Mouse (Mus musculus) ES-Bruce4 (cell line): Measurements from ENCODE around the gene Slc2a1. TPM values are rescaled to one million over a fixed set of nuclear protein-coding genes. Genes with fewer than 3 reads are reported as not detected.

Experiments
- H3K27ac ChIP-seq: 2 replicates; pipeline ENCODE4 v1.5.1; 2012; ENCODE audit warnings: low read length, inconsistent platforms; ENCODE audit not compliant: insufficient read depth
- H3K27me3 ChIP-seq: 2 replicates; pipeline ENCODE4 v1.6.1; 2012; ENCODE audit warnings: mild to moderate bottlenecking, low read length, inconsistent platforms; ENCODE audit not compliant: control insufficient read depth, poor library complexity, insufficient read depth, severe bottlenecking
- H3K36me3 ChIP-seq: 2 replicates; pipeline ENCODE4 v1.6.1; 2012; ENCODE audit warnings: inconsistent platforms, mild to moderate bottlenecking, low read length, moderate library complexity; ENCODE audit not compliant: control insufficient read depth, poor library complexity, insufficient read depth, severe bottlenecking
- H3K4me1 ChIP-seq: one replicate; pipeline ENCODE4 v1.8.1; 2011; ENCODE audit warnings: low read length; ENCODE audit not compliant: control insufficient read depth, insufficient read depth
- H3K4me3 ChIP-seq: 2 replicates; pipeline ENCODE4 v1.5.1; 2011; ENCODE audit warnings: low read depth, mild to moderate bottlenecking, low read length
- H3K9ac ChIP-seq: 2 replicates; pipeline ENCODE4 v1.6.1; 2012; ENCODE audit warnings: low read depth, mild to moderate bottlenecking, inconsistent platforms; ENCODE audit not compliant: poor library complexity, severe bottlenecking
- H3K9me3 ChIP-seq: replicated peaks from 2 replicates; pipeline ENCODE4 v1.6.1; 2012; ENCODE audit warnings: mild to moderate bottlenecking, low read length, inconsistent platforms; ENCODE audit not compliant: control insufficient read depth, poor library complexity, insufficient read depth, severe bottlenecking
- CTCF ChIP-seq: IDR thresholded peaks from one replicate; pipeline ENCODE4 v1.8.1; 2011; ENCODE audit warnings: low read depth, low read length
- EP300 ChIP-seq: IDR thresholded peaks from 2 replicates; pipeline ENCODE4 v1.6.1; 2011; ENCODE audit warnings: low read depth, low read length; ENCODE audit not compliant: insufficient read depth
- POLR2A ChIP-seq: IDR thresholded peaks from one replicate; pipeline ENCODE4 v1.8.1; 2011; ENCODE audit warnings: low read length; ENCODE audit not compliant: insufficient read depth
- polyA plus RNA-seq: library from polyadenylated mRNA; stranded (reverse); fragments of >200 nt; gene quantifications from 2 replicates; pipeline ENCODE4 v1.2.4, GENCODE M21; 2011; ENCODE audit warnings: low read depth; ENCODE audit not compliant: missing spikeins, insufficient read depth, insufficient read length

The Slc2a1 gene
- polyA plus RNA-seq: 682 and 697 TPM in 2 replicates

DNA sequence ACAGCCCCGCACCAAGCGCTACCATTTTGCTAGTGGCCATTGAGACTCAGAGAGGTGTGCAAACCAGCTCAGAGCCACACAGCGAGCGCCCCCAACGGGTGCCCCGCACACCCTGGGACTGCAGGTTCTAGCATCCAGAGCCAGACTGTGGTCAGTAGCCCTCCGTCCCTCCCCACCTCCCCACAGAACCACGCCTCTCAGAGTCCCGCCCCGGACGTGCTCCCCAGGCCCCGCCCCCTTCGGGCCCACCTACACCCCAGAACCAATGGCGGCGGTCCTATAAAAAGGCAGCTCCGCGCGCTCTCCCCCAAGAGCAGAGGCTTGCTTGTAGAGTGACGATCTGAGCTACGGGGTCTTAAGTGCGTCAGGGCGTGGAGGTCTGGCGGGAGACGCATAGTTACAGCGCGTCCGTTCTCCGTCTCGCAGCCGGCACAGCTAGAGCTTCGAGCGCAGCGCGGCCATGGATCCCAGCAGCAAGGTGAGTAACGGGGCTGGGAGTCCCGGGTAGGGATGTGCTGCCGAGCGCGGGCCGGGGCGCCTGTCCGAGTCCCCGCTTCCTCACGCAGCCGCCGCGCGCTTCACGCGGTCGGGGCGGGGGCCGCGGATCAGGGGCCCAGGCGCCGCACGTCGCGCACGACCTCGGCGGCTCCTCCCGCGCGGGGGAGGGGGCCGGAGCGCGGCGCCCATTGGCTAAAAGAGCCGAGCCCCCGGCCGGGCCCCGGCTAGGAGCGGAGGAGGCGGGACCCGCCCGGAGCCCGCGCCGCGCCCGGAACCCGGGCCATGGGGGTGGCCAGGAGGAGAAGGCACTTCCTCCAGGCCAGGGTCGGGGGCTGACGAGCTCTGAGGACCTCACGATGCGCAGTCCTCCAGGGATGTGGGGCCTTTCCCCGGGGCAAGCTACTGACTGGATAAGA is at the start of gene Slc2a1:
TSS of gene Slc2a1 (plus strand) at position 217 of the 914 bp plus-strand sequence.
- Histone ChIP-seq H3K9me3 (no peaks in the 10 kb centered on the region), H3K4me1 (no peaks in the 10 kb centered on the region), H3K9ac (peak within 1 kb of the TSS; percentile 84), H3K27ac (peak within 1 kb of the TSS; percentile 85), H3K36me3 (peaks cover 13% of the 10 kb centered on the region), H3K4me3 (peak within 1 kb of the TSS; percentile 99), H3K27me3 (no peaks in the 10 kb centered on the region)
- peak; percentile 69 for TF ChIP-seq EP300
- TF ChIP-seq POLR2A: peak; percentile 99
- peak; percentile 74 for TF ChIP-seq CTCF

DNA sequence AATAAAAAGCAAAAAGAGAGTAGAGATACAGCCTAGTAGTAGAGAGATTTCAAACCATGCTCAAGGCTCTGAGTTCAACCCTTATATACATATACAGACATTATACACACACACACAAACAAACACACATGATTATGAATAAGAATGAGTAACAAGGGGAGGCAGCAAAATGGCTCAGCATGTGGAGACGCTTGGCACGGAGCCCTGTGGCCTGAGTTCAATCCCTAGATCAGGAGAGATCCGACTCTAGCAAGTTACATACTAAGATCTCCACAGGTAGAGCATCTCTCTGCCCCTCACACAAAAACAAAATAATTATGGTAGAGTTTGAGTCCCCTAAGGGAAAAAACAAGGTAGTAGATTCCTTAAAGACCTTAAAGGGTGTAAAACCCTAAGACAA is 41.7 kb upstream of the Slc2a1 start:
- no peaks in the 10 kb centered on the region for H3K36me3 ChIP-seq
- H3K4me3 ChIP-seq: no peak overlapping the region
- H3K27me3 ChIP-seq: no peaks in the 10 kb centered on the region
- H3K4me1 ChIP-seq: peaks cover 2% of the 10 kb centered on the region
- H3K9me3 ChIP-seq: no peaks in the 10 kb centered on the region
- no peak for TF ChIP-seq POLR2A
- no peak for TF ChIP-seq CTCF
- no peak for TF ChIP-seq EP300
- H3K27ac ChIP-seq: no peak overlapping the region
- H3K9ac ChIP-seq: no peak overlapping the region

DNA sequence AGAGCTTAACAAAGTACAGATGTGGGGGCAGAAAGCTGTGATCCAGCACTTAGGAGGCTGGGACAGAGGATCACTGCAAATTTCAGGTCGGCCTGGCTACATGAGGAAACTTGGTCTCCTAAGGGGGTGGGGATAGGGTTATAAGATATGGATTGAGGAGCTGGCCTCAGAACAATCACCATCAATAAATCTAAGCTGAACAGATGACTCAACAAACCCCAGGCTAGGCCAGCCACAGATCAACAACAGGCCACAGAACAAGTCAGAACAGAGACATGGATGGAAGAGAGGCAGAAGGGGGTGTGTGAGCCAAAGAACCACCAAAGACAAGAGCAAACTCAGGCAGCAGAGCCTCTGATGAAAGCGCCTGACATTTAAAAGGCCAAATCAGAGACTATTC is 41.3 kb upstream of the Slc2a1 start:
- no peak overlapping the region for H3K27ac ChIP-seq
- no peak for TF ChIP-seq CTCF
- no peak for TF ChIP-seq POLR2A
- TF ChIP-seq EP300: no peak
- no peak overlapping the region for H3K4me3 ChIP-seq

GRCm38 (mm10) chr4:119068918-119069317 is 39.6 kb upstream of the Slc2a1 start:
- Histone ChIP-seq H3K9me3 (no peaks in the 10 kb centered on the region), H3K27me3 (no peaks in the 10 kb centered on the region), H3K4me1 (peaks cover 2% of the 10 kb centered on the region), H3K36me3 (no peaks in the 10 kb centered on the region), H3K27ac (no peak overlapping the region), H3K4me3 (peak overlapping the region; percentile 66), H3K9ac (no peak overlapping the region)
- TF ChIP-seq POLR2A: no peak
- TF ChIP-seq EP300: no peak
- no peak for TF ChIP-seq CTCF

More for the DNA sequence above, 41.3 kb upstream of the Slc2a1 start:
- H3K9ac ChIP-seq: no peak overlapping the region
- no peaks in the 10 kb centered on the region for H3K27me3 ChIP-seq
- H3K36me3 ChIP-seq: no peaks in the 10 kb centered on the region
- H3K9me3 ChIP-seq: no peaks in the 10 kb centered on the region
- peaks cover 2% of the 10 kb centered on the region for H3K4me1 ChIP-seq

DNA sequence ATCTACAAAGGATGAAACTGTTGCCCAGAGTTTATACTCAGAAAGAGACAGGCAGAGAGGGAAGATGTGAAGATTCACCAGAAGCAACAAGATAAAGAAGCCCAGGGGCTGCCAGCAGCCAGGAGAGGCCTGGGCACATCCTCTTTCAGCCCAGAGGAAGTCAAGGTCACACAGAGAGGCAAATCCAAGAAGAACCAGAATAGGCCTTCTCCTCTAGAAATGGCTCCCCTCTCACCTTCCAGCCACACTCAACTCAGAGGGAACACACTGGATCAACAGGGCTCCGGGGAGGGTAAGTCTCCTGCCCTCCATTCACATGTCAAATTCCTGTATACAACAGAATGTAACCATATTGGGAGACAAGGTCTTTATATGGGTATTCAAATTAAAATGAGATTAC is 38.3 kb upstream of the Slc2a1 start:
- TF ChIP-seq POLR2A: no peak
- no peak for TF ChIP-seq EP300
- no peak for TF ChIP-seq CTCF
- H3K9ac ChIP-seq: peak overlapping the region; percentile 39
- no peaks in the 10 kb centered on the region for H3K27me3 ChIP-seq
- no peaks in the 10 kb centered on the region for H3K36me3 ChIP-seq
- peak overlapping the region; percentile 76 for H3K27ac ChIP-seq
- H3K4me3 ChIP-seq: peak overlapping the region; percentile 1
- H3K9me3 ChIP-seq: no peaks in the 10 kb centered on the region
- peaks cover 2% of the 10 kb centered on the region for H3K4me1 ChIP-seq

DNA sequence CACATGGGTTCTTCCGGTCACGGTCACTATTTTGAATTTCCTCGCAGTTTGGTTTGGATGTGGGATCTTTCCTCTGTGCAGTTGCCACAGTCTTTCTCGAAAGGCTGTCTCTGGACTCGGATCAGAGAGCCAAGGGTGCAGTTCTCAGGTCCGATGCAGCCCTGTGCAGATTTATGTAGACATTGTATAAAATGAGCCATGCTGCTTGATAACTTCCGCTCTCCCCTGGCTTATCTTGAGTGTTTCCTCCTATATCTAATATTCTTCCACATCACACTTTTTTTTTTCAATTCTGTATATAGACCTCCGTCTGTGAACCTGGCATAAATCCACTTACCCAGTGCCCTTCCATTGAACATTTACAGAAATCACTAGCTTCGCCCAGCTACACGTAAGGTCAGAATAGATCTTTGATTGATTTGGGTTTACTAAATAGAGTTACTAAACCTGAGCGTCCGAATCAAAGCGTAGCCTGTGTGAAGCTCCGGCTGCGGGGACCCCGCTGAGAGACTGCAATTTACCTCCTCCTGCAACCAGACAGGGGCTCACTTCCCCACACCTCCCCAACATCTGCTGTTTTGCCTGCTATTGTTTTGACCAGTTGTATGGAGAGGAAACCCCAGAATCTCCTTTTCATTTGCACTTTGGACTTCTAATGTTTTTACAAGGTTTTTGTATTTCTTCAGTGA is 37.4 kb upstream of the Slc2a1 start:
- Histone ChIP-seq H3K36me3 (no peaks in the 10 kb centered on the region), H3K4me3 (peak overlapping the region; percentile 43), H3K9me3 (no peaks in the 10 kb centered on the region), H3K9ac (peak overlapping the region; percentile 39), H3K27me3 (no peaks in the 10 kb centered on the region), H3K4me1 (peaks cover 2% of the 10 kb centered on the region), H3K27ac (peak overlapping the region; percentile 76)
- TF ChIP-seq POLR2A: no peak
- no peak for TF ChIP-seq CTCF
- TF ChIP-seq EP300: peak; percentile 80
